Mouse (Mus musculus) kidney, adult 2 months (tissue): ENCODE measurements around the gene Cfap100. TPM values are rescaled to one million over a fixed set of nuclear protein-coding genes. Genes with fewer than 3 reads are reported as not detected.
A peak's percentile ranks its signal among the peaks of the same experiment; 100 is the strongest.

Experiments used
- DNase-seq: peaks from one replicate; pipeline ENCODE4 v3.0.0; 2021
- H3K27ac ChIP-seq: fragments of 200-500 bp; 2 replicates; pipeline ENCODE4 v1.5.1; 2012; ENCODE audit warnings: low read depth, low read length, control low read depth, inconsistent platforms; ENCODE audit not compliant: insufficient read depth
- H3K27me3 ChIP-seq: fragments of 200-500 bp; replicated peaks from 2 replicates; pipeline ENCODE4 v1.6.1; 2012; ENCODE audit warnings: mild to moderate bottlenecking, moderate library complexity, low read length, inconsistent platforms; ENCODE audit not compliant: control insufficient read depth, insufficient read depth
- H3K36me3 ChIP-seq: fragments of 200-500 bp; 2 replicates; pipeline ENCODE4 v1.6.1; 2012; ENCODE audit warnings: mild to moderate bottlenecking, moderate library complexity, low read length, inconsistent platforms; ENCODE audit not compliant: control insufficient read depth, insufficient read depth
- H3K4me1 ChIP-seq: fragments of 200-500 bp; 2 replicates; pipeline ENCODE4 v1.6.1; 2011; ENCODE audit warnings: low read length; ENCODE audit not compliant: control insufficient read depth, insufficient read depth
- H3K4me3 ChIP-seq: fragments of 200-500 bp; 2 replicates; pipeline ENCODE4 v1.5.1; 2011; ENCODE audit warnings: mild to moderate bottlenecking, low read depth, low read length, control low read depth; ENCODE audit not compliant: insufficient read depth
- CTCF ChIP-seq: fragments of 200-500 bp; conservative IDR thresholded peaks from 2 replicates; pipeline ENCODE4 v1.5.1; 2011; ENCODE audit warnings: low read depth, mild to moderate bottlenecking, control low read depth, low read length, moderate library complexity, mixed read lengths; ENCODE audit not compliant: insufficient read depth, insufficient read length
- POLR2A ChIP-seq: fragments of 200-500 bp; IDR thresholded peaks from one replicate; pipeline ENCODE4 v1.6.1; 2011; ENCODE audit warnings: low read depth, low read length, control low read depth
- WGBS: fragments of 180-500 bp; shearing (Covaris S2); methylation state at CpG from one replicate; pipeline ENCODE4 v1.1.7; 2018; 5-methylcytosine and 5-hydroxymethylcytosine counted together
- polyA plus RNA-seq: library from polyadenylated mRNA; depleted of rRNA; stranded (reverse); fragments of >200 nt; gene quantifications from 2 replicates; pipeline ENCODE4 v1.2.3, GENCODE M21; 2012

Gene Cfap100
- polyA plus RNA-seq, 1 experiment = 0.05 TPM

DNA sequence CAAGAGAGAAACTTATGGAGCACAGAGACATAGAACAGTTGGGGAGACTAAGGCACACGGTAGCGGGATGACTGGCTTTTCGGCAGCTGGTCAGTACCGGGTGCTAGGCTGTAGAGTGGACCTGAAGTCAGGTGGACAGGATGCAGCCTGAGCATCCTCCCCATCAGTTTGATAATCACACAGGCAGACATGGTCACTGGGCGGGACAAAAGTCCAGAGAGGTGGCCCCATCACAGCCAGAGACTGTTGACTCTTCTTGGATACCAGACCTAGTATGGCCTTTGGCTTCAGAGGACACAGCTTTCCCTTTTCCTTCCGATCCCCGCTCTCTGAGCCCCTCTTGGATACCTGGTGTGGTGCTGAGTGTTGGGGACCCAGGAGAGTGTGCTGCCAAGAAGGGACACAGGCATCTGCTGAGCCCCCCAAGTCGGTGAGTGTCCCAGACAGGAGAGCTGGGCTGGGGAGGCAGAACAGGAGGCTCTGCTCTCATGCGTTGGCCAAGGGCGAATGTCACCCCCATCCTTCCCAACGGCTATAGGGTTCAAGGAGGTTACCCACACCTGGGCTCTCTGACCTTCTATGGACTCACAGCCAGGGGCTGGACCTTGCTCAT lies 36.5 kb upstream of the Cfap100 start:
- Histone ChIP-seq H3K4me3 (no peak overlapping the region), H3K27ac (peak overlapping the region; percentile 29), H3K36me3 (peaks cover 1% of the 10 kb centered on the region; the same call in 1 of the 2 replicates)

GRCm38 (mm10) chr6:90463890-90464421 lies 35.4 kb upstream of the Cfap100 start:
- Histone ChIP-seq H3K27ac (peak overlapping the region; percentile 85), H3K27me3 (no peaks in the 10 kb centered on the region), H3K4me1 (peaks cover 52% of the 10 kb centered on the region), H3K36me3 (peaks cover 1% of the 10 kb centered on the region; the same call in 1 of the 2 replicates), H3K4me3 (peak overlapping the region; percentile 89)
- DNase-seq = no peak
- TF ChIP-seq POLR2A (no peak), CTCF (no peak)
- WGBS = 41% methylated on average over 7 of the region's 7 CpGs

More for the DNA sequence above, 36.5 kb upstream of the Cfap100 start:
- Histone ChIP-seq H3K27me3 (no peaks in the 10 kb centered on the region), H3K4me1 (peaks cover 59% of the 10 kb centered on the region)
- no peak for TF ChIP-seq CTCF
- TF ChIP-seq POLR2A = no peak
- peak; percentile 15 for DNase-seq
- 89% methylated on average over 11 of the region's 11 CpGs for WGBS

DNA sequence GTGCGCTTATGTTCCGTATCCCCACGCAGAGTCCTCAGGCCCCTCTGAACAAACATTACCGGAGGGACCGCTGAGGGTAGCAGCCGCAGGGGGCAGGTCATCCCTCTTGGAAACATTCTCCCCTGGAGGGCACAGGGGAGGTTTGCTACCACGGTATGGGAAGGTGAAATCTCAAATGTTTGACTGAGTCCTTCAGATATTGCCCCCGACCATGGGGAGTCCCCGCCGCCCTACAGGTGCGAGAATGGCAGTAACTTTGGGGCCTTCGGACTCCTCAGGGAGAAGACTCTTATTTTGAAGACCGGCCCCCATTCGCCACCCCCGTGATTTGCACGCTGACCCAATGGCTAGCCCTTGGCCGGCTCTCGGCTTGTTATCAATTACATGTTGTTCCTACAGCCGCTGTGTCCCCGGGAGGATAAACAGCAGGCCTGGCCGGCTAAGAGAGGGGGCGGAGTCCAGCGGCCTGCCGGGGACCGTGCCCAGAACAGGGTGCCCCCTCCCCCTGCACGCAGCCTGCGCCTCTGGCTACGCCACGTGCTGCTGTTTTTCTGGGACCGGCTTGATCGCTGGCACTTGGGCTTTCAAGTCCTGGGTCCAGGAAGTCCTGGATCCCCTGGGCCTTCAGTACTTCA lies 34.7 kb upstream of the Cfap100 start:
- WGBS = under 1% methylated on average over 31 of the region's 31 CpGs
- Histone ChIP-seq H3K4me3 (peak overlapping the region; percentile 89), H3K27me3 (no peaks in the 10 kb centered on the region), H3K36me3 (peaks cover 1% of the 10 kb centered on the region; the same call in 1 of the 2 replicates), H3K4me1 (peaks cover 47% of the 10 kb centered on the region), H3K27ac (peak overlapping the region; percentile 96)
- TF ChIP-seq CTCF (no peak), POLR2A (no peak)
- peak; percentile 98 for DNase-seq

DNA sequence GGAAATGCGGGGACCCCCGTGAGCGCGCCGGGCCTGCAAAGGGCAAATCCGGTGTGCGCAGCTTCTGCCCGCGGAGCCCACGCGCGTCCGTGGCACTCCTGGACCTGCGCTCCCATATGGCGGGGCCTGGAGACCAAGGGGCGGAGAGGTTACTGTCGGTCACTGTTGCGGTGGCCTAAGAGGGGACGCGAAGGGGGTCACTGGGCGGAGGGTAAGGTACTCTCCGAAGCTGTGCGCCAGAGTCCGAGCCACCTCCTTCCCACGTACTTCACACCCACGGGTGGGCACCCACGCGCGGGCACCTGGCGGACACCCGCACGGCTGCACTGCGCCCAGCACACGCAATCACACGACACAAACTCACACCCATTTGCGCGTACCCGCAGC lies 34.2 kb upstream of the Cfap100 start:
- no peaks in the 10 kb centered on the region for H3K27me3 ChIP-seq
- H3K4me1 ChIP-seq = peaks cover 42% of the 10 kb centered on the region
- WGBS = 1% methylated on average over 38 of the region's 38 CpGs
- H3K27ac ChIP-seq = peak overlapping the region; percentile 96
- peak; percentile 44 for DNase-seq
- peak; percentile 14 for TF ChIP-seq POLR2A
- TF ChIP-seq CTCF = no peak
- peak overlapping the region; percentile 89 for H3K4me3 ChIP-seq
- peaks cover 1% of the 10 kb centered on the region; the same call in 1 of the 2 replicates for H3K36me3 ChIP-seq

DNA sequence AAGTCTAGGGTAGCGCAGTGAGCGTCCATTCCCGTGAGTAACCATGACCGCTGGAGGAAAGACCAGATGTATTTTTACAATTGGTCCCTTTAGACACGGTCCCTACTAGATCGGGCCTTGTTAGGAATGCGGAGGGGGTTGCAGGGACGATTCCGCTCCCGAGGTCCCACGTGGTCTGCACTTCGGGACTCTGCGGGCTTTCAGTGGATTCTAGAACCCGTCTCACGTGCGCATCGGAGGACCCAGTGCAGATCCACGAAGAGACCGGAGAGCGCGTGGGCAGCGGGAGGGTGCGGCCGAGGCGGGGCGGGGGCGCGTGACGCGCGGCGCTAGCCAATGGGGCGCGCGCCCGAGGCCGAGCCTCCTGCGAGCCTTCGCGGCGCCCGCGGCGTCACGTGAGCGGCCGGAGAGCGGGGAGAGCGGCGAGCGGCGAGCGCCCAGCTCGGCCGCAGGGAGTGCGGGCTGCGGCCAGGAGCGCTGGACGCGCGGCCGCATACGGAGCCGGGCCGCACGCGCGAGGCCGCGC lies 33.6 kb upstream of the Cfap100 start, which contains the start of gene Klf15:
TSS of gene Klf15 (plus strand) at position 396 of the 526 bp plus-strand sequence.
- H3K4me3 ChIP-seq = peak within 1 kb of the TSS; percentile 89
- under 1% methylated on average over 70 of the region's 70 CpGs for WGBS
- peaks cover 1% of the 10 kb centered on the region; the same call in 1 of the 2 replicates for H3K36me3 ChIP-seq
- H3K4me1 ChIP-seq = peaks cover 38% of the 10 kb centered on the region
- DNase-seq = peak; percentile 93
- TF ChIP-seq POLR2A = peak; percentile 43
- no peak for TF ChIP-seq CTCF
- peak within 1 kb of the TSS; percentile 96 for H3K27ac ChIP-seq
- no peaks in the 10 kb centered on the region for H3K27me3 ChIP-seq

DNA sequence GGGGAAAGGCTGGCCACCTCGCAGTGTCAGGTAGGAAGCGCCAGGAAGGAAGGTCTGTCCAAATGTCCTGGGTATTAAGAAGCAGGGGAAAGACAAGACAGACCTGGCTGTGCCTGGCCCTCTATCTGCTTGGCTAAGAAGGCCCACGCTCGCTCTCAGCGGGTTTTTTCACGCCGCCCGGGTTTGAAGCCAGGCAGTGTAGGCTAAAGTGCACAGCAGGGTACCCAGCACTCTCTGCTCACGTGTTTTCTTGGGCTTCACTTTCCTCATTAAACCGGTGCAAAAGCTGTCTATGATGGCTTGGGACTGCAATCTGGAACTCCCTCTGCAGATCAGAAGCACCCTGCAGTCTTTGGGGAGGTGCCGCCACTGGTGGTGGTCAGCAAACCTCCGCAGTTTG lies 33.2 kb upstream of the Cfap100 start:
- 43% methylated on average over 12 of the region's 12 CpGs for WGBS
- peak; percentile 51 for DNase-seq
- peak overlapping the region; percentile 30 for H3K27ac ChIP-seq
- H3K27me3 ChIP-seq = no peaks in the 10 kb centered on the region
- H3K4me3 ChIP-seq = peak overlapping the region; percentile 89; the same call in 1 of the 2 replicates
- H3K36me3 ChIP-seq = peaks cover under 1% of the 10 kb centered on the region; the same call in 1 of the 2 replicates
- peaks cover 37% of the 10 kb centered on the region for H3K4me1 ChIP-seq
- TF ChIP-seq CTCF (no peak), POLR2A (no peak)

- Histone ChIP-seq H3K4me1 (peaks cover 31% of the 10 kb centered on the region), H3K36me3 (no peaks in the 10 kb centered on the region), H3K4me3 (no peak overlapping the region; the same call in 1 of the 2 replicates), H3K27ac (no peak overlapping the region), H3K27me3 (no peaks in the 10 kb centered on the region)
- DNase-seq = peak; percentile 59
- WGBS = 42% methylated on average over 2 of the region's 2 CpGs
- no peak for TF ChIP-seq POLR2A
- no peak for TF ChIP-seq CTCF
These were observed 32.6 kb upstream of the Cfap100 start for GRCm38 (mm10) chr6:90461181-90461580.
